Mouse (Mus musculus) kidney, postnatal 10 days (tissue): ENCODE data around the gene Gm28042.

ENCODE experiments used
- DNase-seq: peaks from one replicate; pipeline ENCODE4 v3.0.0; 2021; ENCODE audit warnings: mixed read lengths

The Gm28042 gene

DNA sequence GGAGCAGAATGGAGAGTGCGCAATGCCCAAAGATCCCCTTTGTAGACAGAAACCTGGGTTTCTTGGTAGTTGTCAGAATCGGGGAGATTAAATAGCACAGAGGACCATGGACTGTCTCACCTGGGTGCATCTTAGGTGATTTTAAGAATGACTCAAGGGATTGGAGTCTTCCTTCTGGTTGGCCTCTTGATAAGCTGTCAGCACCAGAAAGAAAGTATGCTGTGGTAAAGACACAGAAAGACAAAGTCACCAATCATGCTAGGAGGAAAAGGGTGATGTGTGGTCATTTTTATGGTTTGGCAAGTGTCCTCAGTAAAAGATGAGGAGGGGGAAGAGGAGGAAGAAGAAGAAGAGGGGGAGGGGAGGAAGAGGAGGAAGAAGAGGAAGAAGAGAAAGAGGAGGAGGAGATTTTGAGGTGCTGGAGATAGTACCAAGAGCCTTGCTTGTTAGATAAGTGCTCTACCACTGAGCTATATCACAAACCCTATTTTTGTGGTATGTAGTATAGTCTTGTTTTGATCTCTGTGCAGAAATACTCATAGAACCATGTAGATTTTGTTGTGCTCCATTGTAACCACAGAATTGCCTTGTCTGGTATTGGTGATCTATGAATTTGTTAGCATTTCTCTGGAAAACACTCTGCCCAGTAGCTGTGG lies 13.3 kb upstream of the Gm28042 start:
- no peak for DNase-seq

DNA sequence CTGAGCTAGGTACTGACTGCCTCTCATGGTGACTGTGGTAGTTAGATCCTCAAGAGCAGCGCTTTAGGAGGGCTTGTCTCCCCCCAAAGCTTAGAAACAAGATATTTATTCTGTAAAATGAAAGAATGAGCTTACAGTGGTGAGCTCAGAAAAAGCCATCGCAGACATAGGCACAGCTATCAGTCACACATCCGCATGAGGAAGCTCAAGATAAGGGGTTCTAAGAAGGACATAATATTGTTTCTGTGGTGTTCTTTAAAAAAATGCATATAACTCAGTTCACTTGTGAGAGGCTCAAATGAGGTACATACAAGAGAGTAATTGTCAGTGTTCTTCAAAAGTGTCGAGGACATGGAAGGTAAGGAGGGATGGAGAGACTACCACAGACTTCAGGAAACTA lies 11.4 kb upstream of the Gm28042 start:
- DNase-seq, result no peak

- peak; percentile 48 for DNase-seq
These were observed 9.7 kb upstream of the Gm28042 start for GRCm38 (mm10) chr2:120017599-120017998.

- no peak for DNase-seq
These were observed 3.0 kb upstream of the Gm28042 start for GRCm38 (mm10) chr2:120024337-120024736.

GRCm38 (mm10) chr2:120027950-120028331 lies 648 bp downstream of the Gm28042 start:
- no peak for DNase-seq

DNA sequence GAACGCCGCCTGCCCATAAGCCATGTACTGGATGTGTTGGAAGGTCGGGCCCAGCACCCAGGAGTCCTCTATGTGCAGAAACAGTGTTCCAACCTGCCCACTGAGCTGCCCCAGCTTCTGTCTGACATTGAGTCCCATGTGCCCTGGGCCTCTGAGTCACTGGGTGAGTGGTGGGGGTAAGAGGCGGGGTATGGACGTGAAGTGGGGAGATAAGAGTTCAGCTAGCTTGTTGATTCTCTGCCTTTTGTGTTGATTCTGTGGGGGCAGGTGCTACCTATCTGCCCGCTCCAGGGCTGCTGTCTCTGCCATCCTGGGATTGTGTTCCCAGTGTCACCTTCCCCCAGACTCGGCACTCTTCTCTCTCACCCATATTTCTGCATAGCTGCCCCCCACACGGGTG lies 3.1 kb downstream of the Gm28042 start:
- DNase-seq, result no peak

DNA sequence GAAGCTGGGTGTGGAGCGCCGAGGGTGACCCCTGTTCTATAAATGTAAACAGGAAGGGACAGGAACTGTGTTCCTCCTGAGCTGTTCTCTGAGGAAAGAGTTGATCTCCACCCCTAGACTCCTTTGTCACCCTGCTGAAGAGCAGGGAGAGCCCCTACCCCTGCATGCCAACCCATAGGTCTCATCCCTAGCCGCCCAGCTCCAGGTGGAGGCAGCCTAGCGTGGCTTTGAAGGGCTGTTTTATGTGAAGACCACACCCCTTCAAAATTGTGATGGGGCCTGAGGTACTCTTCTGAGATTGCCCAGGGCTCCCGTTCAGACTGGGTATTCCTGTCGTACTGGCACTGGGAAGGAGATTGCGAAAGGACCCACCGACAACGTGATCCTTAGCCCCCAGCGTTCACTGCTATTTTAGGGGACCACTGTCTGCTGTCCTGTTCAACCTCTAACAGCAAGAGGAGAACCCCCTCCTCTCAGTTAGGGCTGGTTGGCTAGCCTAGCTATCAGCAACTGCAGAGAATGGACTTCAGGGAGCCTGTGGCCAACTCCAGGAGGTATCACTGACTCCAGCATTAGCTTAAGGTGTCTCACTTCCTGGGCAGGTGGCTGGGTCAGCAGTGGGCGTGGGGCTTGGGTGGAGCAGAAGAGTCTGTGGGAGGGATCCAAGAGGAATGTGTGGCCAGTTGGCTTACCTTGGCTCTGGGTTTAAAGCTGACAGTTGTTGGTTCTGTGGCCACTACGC lies 5.6 kb downstream of the Gm28042 start, which contains the start of gene Pla2g4b:
TSS of gene Pla2g4b (plus strand) at position 692 of the 742 bp plus-strand sequence.
- DNase-seq, result no peak

- peak; percentile 37 for DNase-seq
These were observed 6.4 kb downstream of the Gm28042 start for GRCm38 (mm10) chr2:120033726-120034125.

DNA sequence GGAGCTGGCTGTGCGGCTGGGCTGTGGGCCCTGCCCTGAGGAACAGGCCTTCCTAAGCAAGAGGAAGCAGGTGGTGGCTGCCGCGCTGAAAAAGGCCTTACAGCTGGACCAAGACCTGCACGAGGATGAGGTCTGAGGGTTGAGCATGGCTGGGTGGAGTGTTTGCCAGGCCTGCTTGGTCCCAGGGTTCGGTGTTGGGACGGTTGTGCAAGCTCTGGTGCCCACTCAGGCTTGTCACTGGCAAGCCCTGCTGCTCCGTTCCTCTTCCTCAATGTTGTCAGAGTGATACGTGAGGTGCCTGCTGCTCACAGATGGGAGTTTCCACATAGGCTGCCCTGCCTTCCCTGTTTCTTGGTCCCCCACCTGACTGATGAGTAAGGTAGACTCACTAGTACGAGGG lies 10.5 kb downstream of the Gm28042 start:
- no peak for DNase-seq

GRCm38 (mm10) chr2:120040991-120041390 lies 13.7 kb downstream of the Gm28042 start:
- no peak for DNase-seq

DNA sequence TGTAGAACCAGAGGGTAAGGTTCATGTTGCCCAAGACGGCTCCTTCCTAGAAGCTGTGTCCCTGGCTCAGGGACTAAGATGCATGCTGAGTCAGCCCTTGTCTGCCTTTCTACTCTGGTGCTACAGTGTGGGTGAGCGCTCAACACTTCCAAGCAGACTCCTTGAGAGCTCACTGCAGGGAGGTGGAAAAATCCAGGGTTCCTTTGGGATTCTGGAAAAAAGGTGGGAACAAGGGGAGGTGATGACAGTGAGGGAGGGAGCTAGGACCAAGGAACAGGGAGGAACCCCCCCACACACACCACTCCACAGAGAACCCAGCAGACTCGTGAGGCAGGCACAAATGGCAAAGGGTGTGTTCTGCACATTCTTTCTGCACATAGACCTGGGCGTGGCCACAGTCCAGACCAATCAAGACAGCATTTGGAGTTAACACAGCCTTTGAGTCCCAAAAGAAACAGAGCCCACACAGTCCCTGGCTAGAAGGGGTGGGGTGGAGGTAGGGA lies 16.9 kb downstream of the Gm28042 start:
- DNase-seq, result peak; percentile 48

- DNase-seq, result no peak
These were observed 17.4 kb downstream of the Gm28042 start for GRCm38 (mm10) chr2:120044676-120045075.

GRCm38 (mm10) chr2:120046486-120047310 lies 19.4 kb downstream of the Gm28042 start:
- DNase-seq, result peak; percentile 47

GRCm38 (mm10) chr2:120048173-120048572 lies 20.9 kb downstream of the Gm28042 start:
- DNase-seq, result no peak

- DNase-seq, result peak; percentile 77
These were observed 22.5 kb downstream of the Gm28042 start for GRCm38 (mm10) chr2:120049632-120050274.

GRCm38 (mm10) chr2:120051405-120051804 lies 24.1 kb downstream of the Gm28042 start:
- no peak for DNase-seq

DNA sequence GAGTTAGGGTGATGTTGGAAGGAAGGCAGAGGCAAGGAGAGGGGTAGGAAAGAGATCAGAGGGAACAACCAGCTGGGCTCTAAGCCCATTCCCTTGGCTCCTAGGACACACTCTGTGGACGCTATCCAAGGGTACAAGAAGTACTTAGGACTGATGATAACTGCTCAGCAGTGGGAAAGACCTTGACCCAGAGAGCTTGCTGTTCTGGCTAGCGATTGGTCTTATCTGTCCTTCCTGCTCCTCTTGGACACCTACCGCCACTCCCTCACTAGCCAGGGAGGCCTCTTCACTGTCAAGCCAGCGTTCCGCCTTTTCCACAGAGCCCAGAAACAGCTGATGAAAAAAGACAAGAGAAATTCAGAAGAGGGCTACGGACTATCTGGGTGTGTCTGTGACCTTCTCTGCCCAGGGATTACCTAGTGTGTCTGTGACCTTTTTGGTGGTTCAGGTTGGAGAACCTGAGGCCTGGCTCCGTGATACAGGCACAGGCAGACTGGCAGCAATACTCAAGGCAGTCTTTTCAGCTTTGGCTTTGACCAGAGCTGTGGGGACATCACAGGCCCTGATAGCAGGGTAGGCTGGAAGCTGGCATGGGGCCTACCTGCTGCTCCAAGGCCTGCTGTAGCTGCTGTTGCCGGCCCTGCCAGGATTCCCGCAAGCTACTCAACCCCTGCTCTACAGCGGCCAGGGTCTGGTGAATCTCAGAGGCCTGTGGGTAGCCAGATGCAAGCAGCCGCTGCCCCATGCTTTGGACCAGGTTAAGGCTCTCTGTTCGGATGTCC lies 27.7 kb downstream of the Gm28042 start:
- no peak for DNase-seq

- no peak for DNase-seq
These were observed 28.6 kb downstream of the Gm28042 start for GRCm38 (mm10) chr2:120055923-120056322.

- DNase-seq, result no peak
These were observed 31.5 kb downstream of the Gm28042 start for GRCm38 (mm10) chr2:120058818-120059217.

DNA sequence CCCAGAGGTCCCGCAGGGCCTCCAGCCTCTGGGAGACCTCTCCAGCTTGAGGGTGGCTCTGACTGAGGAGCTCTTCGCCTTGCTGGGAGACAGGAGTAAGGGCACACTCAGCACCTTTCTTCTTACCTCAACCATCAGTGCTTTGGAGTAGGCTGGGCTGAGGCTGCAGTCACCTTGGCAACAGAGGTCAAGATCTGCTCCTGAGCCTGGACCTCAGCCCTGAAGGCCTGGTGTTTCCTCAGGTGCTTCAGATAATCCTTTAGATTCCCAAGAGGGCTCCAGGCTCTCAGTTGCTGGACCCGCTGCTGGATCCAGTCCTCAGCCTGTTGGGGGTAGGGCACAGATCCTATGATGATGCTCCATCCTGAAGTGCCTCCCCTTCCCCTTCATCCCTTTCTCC lies 32.2 kb downstream of the Gm28042 start:
- DNase-seq, result no peak

DNA sequence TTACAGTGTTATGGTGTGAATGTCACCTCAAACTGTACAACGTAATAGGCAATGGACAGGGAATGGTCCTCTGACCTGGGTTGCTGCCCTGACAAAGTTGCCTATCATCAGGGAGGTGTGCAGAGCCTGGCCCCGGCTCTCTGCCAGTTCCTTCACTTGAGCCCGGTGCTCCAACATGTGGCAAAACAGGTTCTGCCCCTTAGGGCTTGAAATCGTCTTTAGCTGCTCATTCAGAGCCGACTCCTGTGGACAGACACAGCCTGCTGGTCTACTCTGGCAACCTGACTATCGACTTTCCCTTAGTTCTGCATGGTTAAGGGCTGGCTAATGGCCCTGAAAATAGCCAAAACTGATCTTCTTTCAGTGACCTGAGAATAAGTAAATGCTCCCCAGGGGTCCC lies 32.9 kb downstream of the Gm28042 start:
- peak; percentile 48 for DNase-seq

GRCm38 (mm10) chr2:120060651-120061050 lies 33.4 kb downstream of the Gm28042 start:
- peak; percentile 32 for DNase-seq
